Mouse (Mus musculus): ENCODE results near the gene Myh9.

- TF ChIP-seq POLR2A (IDR thresholded peaks at IDR 0.05; ENCODE audit: low read depth, low read length) = no peak
- no peak for TF ChIP-seq CTCF (conservative IDR thresholded peaks at IDR 0.05; ENCODE audit: insufficient read depth, insufficient read length, low read depth, low read length)
These were observed 12.4 kb downstream of the Myh9 start for GRCm38 (mm10) chr15:77829542-77829941.
